Mouse (Mus musculus): ENCODE measurements at regions not wholly inside any gene's neighbourhood (a gene's known extent, or its start where the extent isn't known, plus 50 kb on each side); places are given as distances from the start of the nearest gene placed in this dataset.

GRCm38 (mm10) chrX:140277978-140278729 is 63.9 kb upstream of the Frmpd3 start:
- Histone ChIP-seq H3K9ac (no peak overlapping the region), H3K4me3 (replicated peaks) (peak overlapping the region; percentile 52), H3K36me3 (no peaks in the 10 kb centered on the region), H3K9me3 (replicated peaks) (no peaks in the 10 kb centered on the region), H3K27ac (replicated peaks) (no peak overlapping the region), H3K4me1 (0 out of 2 replicates have a peak, but pooled peaks cover 4% of the 10 kb centered on the region), H3K27me3 (peaks cover 54% of the 10 kb centered on the region), H3K4me2 (replicated peaks) (peak overlapping the region; percentile 74)
- peak; percentile 34; the same call in 1 of the 2 replicates for ATAC-seq (ENCODE audit: insufficient number of reproducible peaks, low FRiP score, low TSS enrichment, low read depth)
- WGBS, result 17% methylated on average over 53 of the region's 69 CpGs

DNA sequence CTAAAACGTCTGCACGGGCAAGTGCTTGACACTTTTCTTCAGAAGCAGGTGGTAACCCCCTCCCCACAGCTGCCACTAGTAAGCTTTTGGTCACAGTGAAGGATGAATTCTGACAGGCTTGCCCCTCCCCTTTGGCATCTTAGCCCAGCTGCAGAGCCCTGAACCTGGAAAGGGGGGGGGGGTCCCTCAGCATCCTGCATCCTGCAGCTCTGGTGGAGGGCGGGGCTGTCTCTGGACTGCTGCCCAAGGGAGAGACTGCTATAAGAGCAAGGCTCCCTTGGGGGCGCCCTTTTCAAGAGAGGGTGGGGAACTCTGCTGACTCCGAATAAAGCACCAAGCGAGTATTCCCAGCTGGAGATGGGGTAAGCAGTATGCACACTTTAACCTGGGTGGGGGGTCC is 62.8 kb upstream of the Frmpd3 start:
- WGBS, result 23% methylated on average over 6 of the region's 6 CpGs
- Histone ChIP-seq H3K4me2 (replicated peaks) (no peak overlapping the region), H3K36me3 (no peaks in the 10 kb centered on the region), H3K4me3 (replicated peaks) (no peak overlapping the region), H3K9me3 (replicated peaks) (no peaks in the 10 kb centered on the region), H3K4me1 (0 out of 2 replicates have a peak, but pooled peaks cover 4% of the 10 kb centered on the region), H3K9ac (no peak overlapping the region), H3K27me3 (peaks cover 53% of the 10 kb centered on the region), H3K27ac (replicated peaks) (no peak overlapping the region)
- no peak for ATAC-seq (ENCODE audit: insufficient number of reproducible peaks, low FRiP score, low TSS enrichment, low read depth)

DNA sequence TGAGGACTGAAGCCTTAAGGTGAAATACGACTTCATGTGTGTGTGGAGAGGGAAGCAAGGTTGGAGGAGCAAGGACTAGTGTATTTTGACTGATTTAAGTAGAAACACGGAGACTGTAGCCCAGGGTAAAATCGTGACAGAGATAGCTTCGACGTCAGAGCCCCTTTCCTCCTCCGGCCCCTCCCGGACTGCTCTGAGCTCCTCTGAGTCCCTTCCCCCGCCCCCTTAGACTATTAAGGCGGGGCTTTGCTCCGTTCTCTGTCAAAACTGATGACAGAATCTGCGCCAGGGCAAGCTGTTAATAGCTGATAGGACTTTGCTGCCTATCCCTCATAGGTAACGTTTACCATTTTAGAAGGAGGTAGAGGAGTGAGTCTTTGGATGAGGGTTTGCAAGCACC is 62.0 kb upstream of the Frmpd3 start:
- H3K27ac ChIP-seq (replicated peaks), result no peak overlapping the region
- WGBS, result 22% methylated on average over 12 of the region's 12 CpGs
- no peak overlapping the region for H3K4me3 ChIP-seq (replicated peaks)
- H3K27me3 ChIP-seq, result peaks cover 53% of the 10 kb centered on the region
- H3K4me1 ChIP-seq, result 0 out of 2 replicates have a peak, but pooled peaks cover 4% of the 10 kb centered on the region
- no peak overlapping the region for H3K4me2 ChIP-seq (replicated peaks)
- no peak overlapping the region for H3K9ac ChIP-seq
- H3K9me3 ChIP-seq (replicated peaks), result no peaks in the 10 kb centered on the region
- no peak for ATAC-seq (ENCODE audit: insufficient number of reproducible peaks, low FRiP score, low TSS enrichment, low read depth)
- no peaks in the 10 kb centered on the region for H3K36me3 ChIP-seq

Data from embryonic facial prominence, embryonic 15.5 days (tissue).